Mouse (Mus musculus) bone marrow, adult 2 months (tissue): ENCODE data around the gene Nppc.

Experiments
- CTCF ChIP-seq: fragments of 200-500 bp; IDR thresholded peaks from 2 replicates; pipeline ENCODE4 v1.5.1; 2011; ENCODE audit warnings: low read length, control low read depth; ENCODE audit not compliant: control insufficient read depth, insufficient read depth
- POLR2A ChIP-seq: fragments of 200-500 bp; IDR thresholded peaks from 2 replicates; pipeline ENCODE4 v1.6.1; 2011; ENCODE audit warnings: low read depth, mild to moderate bottlenecking, control low read depth, low read length, borderline replicate concordance; ENCODE audit not compliant: control insufficient read depth

DNA sequence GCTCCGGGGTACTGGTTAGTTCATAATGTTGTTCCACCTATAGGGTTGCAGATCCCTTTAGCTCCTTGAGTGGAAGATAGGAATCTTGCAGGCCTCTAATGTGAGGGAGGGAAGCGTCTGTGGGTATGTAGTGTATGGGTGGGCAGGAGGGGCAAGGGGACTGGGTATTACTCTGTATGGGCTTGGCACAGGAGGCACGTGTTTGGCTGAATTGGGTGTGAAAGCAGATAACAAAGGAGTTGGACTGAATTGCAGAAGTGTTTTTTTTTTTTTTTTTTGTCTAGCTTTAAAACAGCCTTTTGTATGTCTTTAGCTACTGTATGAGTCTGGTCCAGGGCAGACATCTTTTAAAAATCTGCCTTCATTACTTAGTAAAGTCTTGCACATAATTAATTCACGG lies 39.2 kb upstream of the Nppc start:
- no peak for TF ChIP-seq CTCF
- TF ChIP-seq POLR2A, result no peak
